Mouse (Mus musculus) stomach, embryonic 16.5 days (tissue): ENCODE results near the gene Ptbp1. TPM values are rescaled to one million over a fixed set of nuclear protein-coding genes. Genes with fewer than 3 reads are reported as not detected.
A peak's percentile ranks its signal among the peaks of the same experiment; 100 is the strongest.

ENCODE experiments used
- ATAC-seq: fragments of 200-750 bp; cut with Nextera tagmentation; 2 replicates; pipeline ENCODE4 v1.8.0; 2017; ENCODE audit warnings: moderate number of reproducible peaks, moderate TSS enrichment; ENCODE audit not compliant: insufficient read depth, low FRiP score
- H3K27ac ChIP-seq: fragments of 300-500 bp; sonication (generic); 2 replicates; pipeline ENCODE4 v1.5.1; 2014; ENCODE audit warnings: low read length
- H3K27me3 ChIP-seq: fragments of 300-500 bp; sonication (generic); 2 replicates; pipeline ENCODE4 v1.6.1; 2014; ENCODE audit warnings: low read length, control low read depth, mixed read lengths; ENCODE audit not compliant: control insufficient read depth, insufficient read depth
- H3K36me3 ChIP-seq: fragments of 300-500 bp; sonication (generic); 2 replicates; pipeline ENCODE4 v1.6.1; 2014; ENCODE audit warnings: low read length; ENCODE audit not compliant: control insufficient read depth, insufficient read depth
- H3K4me1 ChIP-seq: fragments of 300-500 bp; sonication (generic); 2 replicates; pipeline ENCODE4 v1.6.1; 2014; ENCODE audit warnings: low read length, control low read depth, mixed read lengths; ENCODE audit not compliant: control insufficient read depth, insufficient read depth
- H3K4me2 ChIP-seq: fragments of 300-500 bp; sonication (generic); 2 replicates; pipeline ENCODE4 v1.6.1; 2014; ENCODE audit warnings: low read depth, low read length, mixed read lengths
- H3K4me3 ChIP-seq: fragments of 300-500 bp; sonication (generic); replicated peaks from 2 replicates; pipeline ENCODE4 v1.5.1; 2014; ENCODE audit warnings: mild to moderate bottlenecking, low read length
- H3K9ac ChIP-seq: fragments of 300-500 bp; sonication (generic); 2 replicates; pipeline ENCODE4 v1.6.1; 2014; ENCODE audit warnings: low read length
- H3K9me3 ChIP-seq: fragments of 300-500 bp; sonication (generic); replicated peaks from 2 replicates; pipeline ENCODE4 v1.6.1; 2016; ENCODE audit warnings: low read length, control low read depth; ENCODE audit not compliant: control insufficient read depth
- WGBS: fragments of 180-500 bp; shearing (Covaris S2); extraction: QIAGEN DNeasy Blood & Tissue Kit; methylation state at CpG from one replicate; pipeline ENCODE4 v1.1.7; 2014; 5-methylcytosine and 5-hydroxymethylcytosine counted together
- polyA plus RNA-seq: library from polyadenylated mRNA; unstranded; fragments of >200 nt; fragmentation: Nextera tagmentation; extraction: Ambion mirVana; gene quantifications from 2 replicates; pipeline ENCODE4 v1.2.1, GENCODE M21; 2015

The Ptbp1 gene
- polyA plus RNA-seq, 1 experiment from 2014 or later, result 268 TPM

- Histone ChIP-seq H3K9ac (no peak overlapping the region), H3K27ac (no peak overlapping the region), H3K27me3 (no peaks in the 10 kb centered on the region), H3K36me3 (peaks cover 19% of the 10 kb centered on the region), H3K4me1 (0 out of 2 replicates have a peak, but pooled peaks cover 3% of the 10 kb centered on the region), H3K4me2 (no peak overlapping the region), H3K4me3 (no peak overlapping the region), H3K9me3 (no peaks in the 10 kb centered on the region)
- 72% methylated on average over 11 of the region's 11 CpGs for WGBS
- ATAC-seq, result no peak
Measured at GRCm38 (mm10) chr10:79866601-79867000, 12.4 kb downstream of the Ptbp1 start.

GRCm38 (mm10) chr10:79871845-79872244, 17.6 kb downstream of the Ptbp1 start:
- no peak overlapping the region for H3K9ac ChIP-seq
- WGBS, result 84% methylated on average over 8 of the region's 8 CpGs
- H3K4me3 ChIP-seq, result no peak overlapping the region
- no peak overlapping the region for H3K4me2 ChIP-seq
- ATAC-seq, result no peak
- no peaks in the 10 kb centered on the region for H3K36me3 ChIP-seq
- peaks cover 8% of the 10 kb centered on the region for H3K4me1 ChIP-seq
- H3K27me3 ChIP-seq, result no peaks in the 10 kb centered on the region
- no peaks in the 10 kb centered on the region for H3K9me3 ChIP-seq
- H3K27ac ChIP-seq, result no peak overlapping the region

- peaks cover 8% of the 10 kb centered on the region for H3K4me1 ChIP-seq
- no peaks in the 10 kb centered on the region for H3K27me3 ChIP-seq
- no peak overlapping the region for H3K27ac ChIP-seq
- ATAC-seq, result no peak
- no peaks in the 10 kb centered on the region for H3K36me3 ChIP-seq
- no peaks in the 10 kb centered on the region for H3K9me3 ChIP-seq
- no peak overlapping the region for H3K9ac ChIP-seq
- H3K4me3 ChIP-seq, result no peak overlapping the region; the same call in 1 of the 2 replicates
- WGBS, result 37% methylated on average over 3 of the region's 3 CpGs
- H3K4me2 ChIP-seq, result no peak overlapping the region
Measured at GRCm38 (mm10) chr10:79872862-79873261, 18.6 kb downstream of the Ptbp1 start.

GRCm38 (mm10) chr10:79873313-79873712, 19.1 kb downstream of the Ptbp1 start:
- Histone ChIP-seq H3K27me3 (no peaks in the 10 kb centered on the region), H3K9ac (peak overlapping the region; percentile 85), H3K4me1 (peaks cover 8% of the 10 kb centered on the region), H3K4me3 (peak overlapping the region; percentile 67), H3K4me2 (peak overlapping the region; percentile 99), H3K36me3 (no peaks in the 10 kb centered on the region), H3K9me3 (no peaks in the 10 kb centered on the region), H3K27ac (no peak overlapping the region)
- ATAC-seq, result no peak
- WGBS, result 10% methylated on average over 6 of the region's 6 CpGs

GRCm38 (mm10) chr10:79873715-79874289, 19.6 kb downstream of the Ptbp1 start:
- Histone ChIP-seq H3K4me2 (peak overlapping the region; percentile 99), H3K4me3 (peak overlapping the region; percentile 67), H3K9me3 (no peaks in the 10 kb centered on the region), H3K27ac (0 out of 2 replicates have a peak overlapping the region, but pooled peaks have one; percentile 16), H3K9ac (peak overlapping the region; percentile 85), H3K36me3 (no peaks in the 10 kb centered on the region), H3K27me3 (no peaks in the 10 kb centered on the region), H3K4me1 (peaks cover 8% of the 10 kb centered on the region)
- no peak for ATAC-seq
- 2% methylated on average over 26 of the region's 26 CpGs for WGBS

- Histone ChIP-seq H3K4me2 (peak within 1 kb of the TSS; percentile 99), H3K9ac (peak within 1 kb of the TSS; percentile 85), H3K36me3 (no peaks in the 10 kb centered on the region), H3K27me3 (no peaks in the 10 kb centered on the region), H3K27ac (0 out of 2 replicates have a peak within 1 kb of the TSS, but pooled peaks have one; percentile 16), H3K4me1 (peaks cover 8% of the 10 kb centered on the region), H3K4me3 (peak within 1 kb of the TSS; percentile 67), H3K9me3 (no peaks in the 10 kb centered on the region)
- under 1% methylated on average over 56 of the region's 57 CpGs for WGBS
- ATAC-seq, result peak; percentile 76
Measured at GRCm38 (mm10) chr10:79874290-79874862, 20.1 kb downstream of the Ptbp1 start, which contains the start of the genes Prtn3 and Plppr3. TSS of gene Prtn3 (plus strand) at chr10:79874476. TSS of gene Plppr3 (minus strand) at chr10:79874634.

GRCm38 (mm10) chr10:79877174-79877573, 22.9 kb downstream of the Ptbp1 start:
- Histone ChIP-seq H3K27ac (no peak overlapping the region), H3K4me2 (no peak overlapping the region), H3K27me3 (no peaks in the 10 kb centered on the region), H3K36me3 (no peaks in the 10 kb centered on the region), H3K9ac (no peak overlapping the region), H3K4me3 (no peak overlapping the region), H3K9me3 (no peaks in the 10 kb centered on the region), H3K4me1 (peaks cover 8% of the 10 kb centered on the region)
- WGBS, result 36% methylated on average over 1 of the region's 1 CpGs
- no peak for ATAC-seq

- no peak overlapping the region for H3K27ac ChIP-seq
- no peak for ATAC-seq
- H3K9ac ChIP-seq, result no peak overlapping the region
- H3K27me3 ChIP-seq, result no peaks in the 10 kb centered on the region
- no peaks in the 10 kb centered on the region for H3K36me3 ChIP-seq
- peaks cover 8% of the 10 kb centered on the region for H3K4me1 ChIP-seq
- no peaks in the 10 kb centered on the region for H3K9me3 ChIP-seq
- no peak overlapping the region for H3K4me2 ChIP-seq
- WGBS, result 55% methylated on average over 12 of the region's 12 CpGs
- H3K4me3 ChIP-seq, result no peak overlapping the region
Measured at GRCm38 (mm10) chr10:79877757-79878156, 23.5 kb downstream of the Ptbp1 start.

GRCm38 (mm10) chr10:79879527-79879926, 25.3 kb downstream of the Ptbp1 start:
- no peak overlapping the region for H3K4me2 ChIP-seq

More at GRCm38 (mm10) chr10:79879527-79879926, 25.3 kb downstream of the Ptbp1 start:
- no peak overlapping the region for H3K9ac ChIP-seq
- H3K4me3 ChIP-seq, result no peak overlapping the region
- no peaks in the 10 kb centered on the region for H3K27me3 ChIP-seq
- WGBS, result 19% methylated on average over 3 of the region's 3 CpGs
- no peaks in the 10 kb centered on the region for H3K9me3 ChIP-seq
- H3K36me3 ChIP-seq, result no peaks in the 10 kb centered on the region
- no peak overlapping the region for H3K27ac ChIP-seq
- H3K4me1 ChIP-seq, result peaks cover 3% of the 10 kb centered on the region; the same call in 1 of the 2 replicates
- no peak for ATAC-seq
